Mouse (Mus musculus): ENCODE measurements at regions not wholly inside any gene's neighbourhood (a gene's known extent, or its start where the extent isn't known, plus 50 kb on each side); places are given as distances from the start of the nearest gene placed in this dataset.
"Not testable (repeated sequence)": the region's sequence is repeated elsewhere in the genome, so short reads cannot be mapped to it uniquely, and the experiment has no call there.

- no peak for DNase-seq (ENCODE audit: low spot score in 2 of 2)
Measured at GRCm38 (mm10) chr4:131159712-131160111, 215.5 kb downstream of the Matn1 start.

- no peak for DNase-seq (ENCODE audit: low spot score in 2 of 2)
Measured at GRCm38 (mm10) chr4:131160135-131160534, 215.9 kb downstream of the Matn1 start.

GRCm38 (mm10) chr4:131161501-131161900 is 217.3 kb downstream of the Matn1 start:
- DNase-seq (ENCODE audit: low spot score in 2 of 2): peak in 1 of 2 experiments; percentile 7

- DNase-seq (ENCODE audit: low spot score in 2 of 2): no peak
Measured at GRCm38 (mm10) chr4:131163782-131164315, 219.7 kb downstream of the Matn1 start.

GRCm38 (mm10) chr4:131166574-131167270 is 222.5 kb downstream of the Matn1 start:
- no peak for DNase-seq (ENCODE audit: low spot score in 2 of 2)

GRCm38 (mm10) chr4:131167921-131168320 is 223.7 kb downstream of the Matn1 start:
- DNase-seq (ENCODE audit: low spot score in 2 of 2): no peak

- no peak for DNase-seq (ENCODE audit: low spot score in 2 of 2)
Measured at GRCm38 (mm10) chr4:131173783-131174460, 229.7 kb downstream of the Matn1 start.

GRCm38 (mm10) chr4:131176701-131177100 is 232.5 kb downstream of the Matn1 start:
- no peak for DNase-seq (ENCODE audit: low spot score in 2 of 2)

- no peak for DNase-seq (ENCODE audit: low spot score in 2 of 2)
Measured at GRCm38 (mm10) chr4:131177889-131178288, 233.7 kb downstream of the Matn1 start.

GRCm38 (mm10) chr4:131178642-131179041 is 234.5 kb downstream of the Matn1 start:
- DNase-seq (ENCODE audit: low spot score in 2 of 2): not testable (repeated sequence)

GRCm38 (mm10) chr4:131188066-131188465 is 243.9 kb downstream of the Matn1 start:
- DNase-seq (ENCODE audit: low spot score in 2 of 2): no peak

GRCm38 (mm10) chr4:131191106-131191880 is 247.1 kb downstream of the Matn1 start:
- no peak for DNase-seq (ENCODE audit: low spot score in 2 of 2)

GRCm38 (mm10) chr4:131193900-131194419 is 249.8 kb downstream of the Matn1 start:
- no peak for DNase-seq (ENCODE audit: low spot score in 2 of 2)

GRCm38 (mm10) chr4:131196147-131196546 is 252.0 kb downstream of the Matn1 start:
- no peak for DNase-seq (ENCODE audit: low spot score in 2 of 2)

GRCm38 (mm10) chr4:131203721-131204120 is 259.5 kb downstream of the Matn1 start:
- no peak for DNase-seq (ENCODE audit: low spot score in 2 of 2)

- DNase-seq (ENCODE audit: low spot score in 2 of 2): no peak
Measured at GRCm38 (mm10) chr4:131204722-131205121, 260.5 kb downstream of the Matn1 start.

- no peak for DNase-seq (ENCODE audit: low spot score in 2 of 2)
Measured at GRCm38 (mm10) chr4:131205127-131205526, 260.9 kb downstream of the Matn1 start.

GRCm38 (mm10) chr4:131205685-131206084 is 261.5 kb downstream of the Matn1 start:
- DNase-seq (ENCODE audit: low spot score in 2 of 2): no peak

- DNase-seq (ENCODE audit: low spot score in 2 of 2): no peak
Measured at GRCm38 (mm10) chr4:131206181-131206885, 262.1 kb downstream of the Matn1 start.

GRCm38 (mm10) chr4:131206886-131207200 is 262.7 kb downstream of the Matn1 start:
- DNase-seq (ENCODE audit: low spot score in 2 of 2): no peak

GRCm38 (mm10) chr4:131207249-131207648 is 263.1 kb downstream of the Matn1 start:
- DNase-seq (ENCODE audit: low spot score in 2 of 2): no peak

GRCm38 (mm10) chr4:131208166-131208565 is 264.0 kb downstream of the Matn1 start:
- DNase-seq (ENCODE audit: low spot score in 2 of 2): peak in 1 of 2 experiments; percentile 57

Measured in left cerebral cortex, adult 9 months (tissue).